Mouse (Mus musculus) megakaryocyte, embryonic 14.5 days (primary cell): Measurements from ENCODE around the gene Nr1h4. TPM values are rescaled to one million over a fixed set of nuclear protein-coding genes. Genes with fewer than 3 reads are reported as not detected.

Experiments
- H3K27me3 ChIP-seq: replicated peaks from 2 replicates; pipeline ENCODE3; 2012; ENCODE audit warnings: inconsistent platforms
- H3K36me3 ChIP-seq: replicated peaks from 2 replicates; pipeline ENCODE3; 2012; ENCODE audit warnings: low read length, inconsistent platforms, mixed read lengths
- H3K4me1 ChIP-seq: 2 replicates; pipeline ENCODE4 v1.6.1; 2012; ENCODE audit warnings: inconsistent platforms
- H3K4me3 ChIP-seq: replicated peaks from 2 replicates; pipeline ENCODE3; 2012; ENCODE audit warnings: moderate library complexity, mild to moderate bottlenecking, inconsistent platforms
- H3K9me3 ChIP-seq: 2 replicates; pipeline ENCODE4 v1.6.1; 2012; ENCODE audit warnings: inconsistent platforms
- FLI1 ChIP-seq: IDR thresholded peaks from 2 replicates; pipeline ENCODE4 v1.6.1; 2012; ENCODE audit warnings: low read length, inconsistent platforms, mixed read lengths
- GATA1 ChIP-seq: IDR thresholded peaks from 3 replicates; pipeline ENCODE4 v1.6.1; 2012; ENCODE audit warnings: mixed read lengths, low read length, inconsistent platforms, borderline replicate concordance
- polyA plus RNA-seq: library from polyadenylated mRNA; stranded (reverse); fragments of >175 nt; gene quantifications from 2 replicates; pipeline ENCODE4 v1.2.3, GENCODE M21; 2012; ENCODE audit warnings: low replicate concordance; ENCODE audit not compliant: insufficient read depth

Nr1h4 gene
- polyA plus RNA-seq, 1 experiment: 0.16 TPM

DNA sequence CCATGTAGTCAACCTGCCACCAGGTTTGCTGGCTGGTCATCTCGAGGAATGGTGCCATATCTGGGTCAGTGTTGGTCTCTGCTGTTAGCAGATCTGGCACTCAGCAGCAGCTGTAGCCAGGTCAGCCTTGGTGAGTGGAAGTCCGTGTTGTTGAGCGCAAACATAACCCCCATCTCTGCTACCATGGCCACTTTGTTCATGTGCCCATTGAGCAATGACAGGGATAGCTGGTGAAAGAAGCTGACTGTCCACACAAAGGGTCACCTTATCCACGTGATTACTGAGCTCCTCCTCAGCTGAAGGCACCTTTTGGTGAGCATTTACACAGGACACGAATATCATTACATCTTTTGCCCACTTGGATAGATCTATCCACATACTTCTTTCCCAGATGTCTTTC is 19.6 kb upstream of the Nr1h4 start:
- no peak overlapping the region for H3K4me3 ChIP-seq

DNA sequence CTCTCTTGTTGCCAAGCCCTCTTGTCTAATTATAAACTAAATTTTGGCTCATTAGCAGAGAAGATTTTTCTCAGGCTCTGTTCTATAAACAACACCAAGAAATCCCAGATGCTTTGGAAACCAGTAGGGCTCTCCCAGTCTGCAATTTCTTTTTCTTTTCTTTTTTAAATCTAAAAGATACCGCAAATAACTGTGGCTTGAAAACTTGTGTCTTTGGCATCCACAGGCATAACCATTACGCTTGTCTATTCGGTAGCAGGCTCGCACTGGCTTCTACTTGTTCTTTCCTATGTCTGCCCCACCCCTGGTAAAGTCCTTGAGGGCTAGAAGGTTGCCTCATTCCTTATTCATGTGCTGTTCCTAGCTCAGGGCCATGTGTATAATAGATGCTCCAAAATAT is 18.3 kb upstream of the Nr1h4 start:
- TF ChIP-seq FLI1 (no peak), GATA1 (no peak)
- H3K4me1 ChIP-seq: peaks cover 1% of the 10 kb centered on the region; the same call in 1 of the 2 replicates
- no peaks in the 10 kb centered on the region for H3K9me3 ChIP-seq
- no peak overlapping the region for H3K4me3 ChIP-seq
- H3K27me3 ChIP-seq: no peaks in the 10 kb centered on the region
- H3K36me3 ChIP-seq: no peaks in the 10 kb centered on the region

More for the DNA sequence above, 19.6 kb upstream of the Nr1h4 start:
- H3K27me3 ChIP-seq: no peaks in the 10 kb centered on the region
- no peaks in the 10 kb centered on the region for H3K9me3 ChIP-seq
- H3K4me1 ChIP-seq: no peaks in the 10 kb centered on the region
- no peak for TF ChIP-seq GATA1
- TF ChIP-seq FLI1: no peak
- no peaks in the 10 kb centered on the region for H3K36me3 ChIP-seq

DNA sequence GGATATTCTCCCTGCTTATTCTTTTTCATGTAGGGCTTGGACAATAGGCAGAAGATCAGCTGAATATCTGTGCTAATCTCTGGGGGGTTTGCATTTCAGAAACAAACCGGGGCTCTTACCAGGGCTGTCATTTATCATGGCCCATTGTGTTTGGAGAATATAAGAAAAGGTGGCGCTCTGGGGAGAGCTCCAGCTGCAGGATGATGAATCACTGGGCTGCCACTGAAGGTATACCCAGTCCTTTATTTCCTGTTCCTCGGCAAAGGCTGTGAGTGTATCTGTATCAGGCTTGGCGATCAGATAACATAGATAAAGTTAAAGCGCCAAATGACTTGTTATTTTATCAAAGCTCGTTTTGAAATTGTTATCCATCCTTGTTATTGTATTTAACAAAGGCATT is 14.6 kb upstream of the Nr1h4 start:
- TF ChIP-seq GATA1: no peak
- no peak for TF ChIP-seq FLI1
- H3K4me3 ChIP-seq: no peak overlapping the region
- no peaks in the 10 kb centered on the region for H3K9me3 ChIP-seq
- peaks cover 16% of the 10 kb centered on the region for H3K4me1 ChIP-seq
- no peaks in the 10 kb centered on the region for H3K27me3 ChIP-seq
- H3K36me3 ChIP-seq: no peaks in the 10 kb centered on the region

DNA sequence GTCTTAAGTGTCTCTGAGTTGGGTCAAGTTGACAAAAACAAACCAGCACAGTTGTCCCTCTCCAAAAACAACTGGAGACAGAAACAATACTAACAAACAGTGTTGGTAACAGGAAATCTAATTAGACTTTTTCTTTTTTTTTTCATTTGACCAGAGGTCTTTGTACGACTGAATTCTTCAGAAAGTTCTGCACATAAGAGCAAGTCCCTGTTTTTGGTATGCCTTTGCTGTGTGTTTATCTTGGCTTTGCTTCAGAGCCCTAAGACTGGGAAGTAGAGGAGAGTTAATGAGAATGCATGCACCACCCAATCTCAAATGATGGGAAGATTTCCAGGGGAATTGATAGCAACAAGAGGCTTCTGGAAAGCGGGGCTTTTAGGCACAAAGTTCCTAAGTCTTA is 13.6 kb upstream of the Nr1h4 start:
- TF ChIP-seq FLI1 (no peak), GATA1 (no peak)
- H3K36me3 ChIP-seq: peaks cover 3% of the 10 kb centered on the region

DNA sequence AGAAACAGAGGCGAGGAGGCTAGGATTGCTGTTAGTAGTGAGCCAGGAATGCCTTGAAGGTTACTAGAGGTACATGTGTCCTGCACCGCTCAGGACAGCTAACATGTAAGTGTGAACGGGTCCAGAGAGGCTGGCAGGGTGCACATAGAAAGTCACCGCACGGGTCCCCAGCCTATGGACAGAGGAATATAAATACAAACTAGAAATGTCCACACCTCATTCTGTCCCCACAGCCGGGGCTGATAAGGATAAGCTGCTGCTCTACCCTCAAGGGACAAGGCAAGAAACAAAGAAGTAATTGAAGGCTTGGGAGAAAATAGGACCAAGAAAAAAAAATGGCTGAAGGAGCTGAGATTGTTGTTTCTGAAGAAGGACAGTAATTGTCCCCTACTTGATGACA is 10.5 kb upstream of the Nr1h4 start:
- peaks cover 3% of the 10 kb centered on the region for H3K36me3 ChIP-seq
- TF ChIP-seq GATA1 (no peak), FLI1 (no peak)

More for the DNA sequence above, 13.6 kb upstream of the Nr1h4 start:
- no peak overlapping the region for H3K4me3 ChIP-seq
- H3K9me3 ChIP-seq: peaks cover 6% of the 10 kb centered on the region
- H3K27me3 ChIP-seq: no peaks in the 10 kb centered on the region
- peaks cover 18% of the 10 kb centered on the region for H3K4me1 ChIP-seq

DNA sequence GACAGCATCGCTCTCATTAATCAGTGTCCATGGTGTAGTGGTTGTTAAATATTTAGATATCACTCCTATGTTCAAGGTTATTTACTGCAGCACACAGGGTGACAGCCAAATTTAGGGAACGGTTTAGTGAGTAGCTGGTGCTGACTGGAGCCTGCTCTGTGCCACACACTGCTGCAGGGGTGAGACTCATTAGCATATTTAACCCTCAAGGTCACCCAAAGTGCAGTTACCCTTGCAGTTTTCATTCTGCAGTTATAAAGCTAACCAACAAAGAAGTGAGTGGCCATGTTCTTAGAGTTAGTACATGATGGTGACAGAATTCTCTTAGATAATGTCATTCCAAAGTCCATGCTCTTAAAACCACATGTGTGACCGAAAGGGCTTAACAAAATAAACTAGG is 8.9 kb upstream of the Nr1h4 start:
- Histone ChIP-seq H3K36me3 (peaks cover 3% of the 10 kb centered on the region), H3K27me3 (no peaks in the 10 kb centered on the region), H3K9me3 (peaks cover 8% of the 10 kb centered on the region), H3K4me3 (no peak overlapping the region), H3K4me1 (peaks cover 25% of the 10 kb centered on the region)
- TF ChIP-seq FLI1 (no peak), GATA1 (no peak)

More for the DNA sequence above, 10.5 kb upstream of the Nr1h4 start:
- Histone ChIP-seq H3K4me3 (peak overlapping the region; percentile 7), H3K27me3 (no peaks in the 10 kb centered on the region), H3K9me3 (peaks cover 8% of the 10 kb centered on the region), H3K4me1 (peaks cover 25% of the 10 kb centered on the region)

DNA sequence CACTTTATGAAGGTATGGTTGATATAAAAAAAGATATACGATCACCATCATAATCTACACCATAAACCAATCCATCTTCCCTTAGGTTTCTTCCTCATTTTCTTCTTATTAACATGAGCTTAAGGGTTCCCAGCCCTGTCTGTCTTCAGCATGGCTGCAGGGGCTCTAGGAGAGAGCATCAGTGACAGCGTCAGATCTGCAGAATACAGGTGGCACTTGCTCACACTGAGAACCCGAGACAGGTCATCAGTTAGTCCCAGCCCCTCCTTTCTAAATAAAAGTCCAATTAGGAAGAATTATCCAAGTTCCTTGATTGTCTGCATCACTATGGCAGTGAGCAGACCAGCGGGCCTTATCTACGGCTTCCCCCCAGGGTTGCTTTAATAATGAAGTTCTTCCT is 934 bp downstream of the Nr1h4 start:
- H3K36me3 ChIP-seq: no peaks in the 10 kb centered on the region
- no peak overlapping the region for H3K4me3 ChIP-seq
- TF ChIP-seq FLI1 (no peak), GATA1 (no peak)
- no peaks in the 10 kb centered on the region for H3K27me3 ChIP-seq
- peaks cover 62% of the 10 kb centered on the region for H3K4me1 ChIP-seq
- H3K9me3 ChIP-seq: no peaks in the 10 kb centered on the region

DNA sequence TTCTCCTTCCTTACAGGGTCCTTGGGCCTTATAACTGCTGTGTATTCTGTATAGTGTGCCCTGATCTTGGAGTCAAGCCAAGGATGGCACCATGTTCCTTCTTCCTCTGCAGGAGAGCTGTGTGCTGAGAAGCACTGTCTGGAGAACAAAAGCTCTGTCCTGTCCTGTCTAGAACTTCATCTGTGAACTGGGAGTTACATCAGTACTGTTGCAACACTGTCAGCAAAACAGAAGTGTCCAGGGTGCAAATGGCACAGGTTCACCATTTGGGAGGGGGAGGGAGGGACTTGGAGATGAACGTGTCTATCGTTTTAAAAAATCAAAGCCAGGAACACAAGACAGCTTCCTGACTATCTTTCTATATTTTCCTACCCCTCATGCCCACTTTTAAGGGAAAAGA is 1.4 kb downstream of the Nr1h4 start:
- TF ChIP-seq GATA1: no peak
- no peak for TF ChIP-seq FLI1
- Histone ChIP-seq H3K4me3 (no peak overlapping the region), H3K36me3 (no peaks in the 10 kb centered on the region), H3K9me3 (no peaks in the 10 kb centered on the region), H3K27me3 (no peaks in the 10 kb centered on the region), H3K4me1 (peaks cover 67% of the 10 kb centered on the region)

DNA sequence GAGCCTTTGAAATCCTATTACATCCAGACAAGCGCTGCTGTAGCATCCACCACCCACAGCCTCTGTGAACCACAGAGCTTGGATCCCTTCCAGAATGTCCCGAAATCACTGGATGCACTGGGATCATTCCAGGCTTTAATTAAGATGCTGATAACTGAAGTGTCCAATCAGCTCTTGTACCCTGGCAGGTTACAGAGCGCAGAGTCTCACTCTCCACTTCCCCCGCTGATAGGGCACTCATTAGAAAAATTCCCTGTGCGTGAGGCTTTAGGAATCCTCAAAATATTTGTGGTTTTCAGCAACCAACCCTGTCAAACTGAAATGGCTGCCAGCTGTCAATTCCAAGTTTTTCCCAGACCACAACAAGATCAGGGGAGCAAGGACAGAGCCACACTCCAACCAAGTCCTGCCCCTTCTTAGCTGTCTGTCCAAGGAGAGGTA is 2.2 kb downstream of the Nr1h4 start:
- Histone ChIP-seq H3K4me3 (no peak overlapping the region), H3K4me1 (peaks cover 65% of the 10 kb centered on the region), H3K36me3 (no peaks in the 10 kb centered on the region), H3K9me3 (no peaks in the 10 kb centered on the region), H3K27me3 (no peaks in the 10 kb centered on the region)
- TF ChIP-seq FLI1: no peak

DNA sequence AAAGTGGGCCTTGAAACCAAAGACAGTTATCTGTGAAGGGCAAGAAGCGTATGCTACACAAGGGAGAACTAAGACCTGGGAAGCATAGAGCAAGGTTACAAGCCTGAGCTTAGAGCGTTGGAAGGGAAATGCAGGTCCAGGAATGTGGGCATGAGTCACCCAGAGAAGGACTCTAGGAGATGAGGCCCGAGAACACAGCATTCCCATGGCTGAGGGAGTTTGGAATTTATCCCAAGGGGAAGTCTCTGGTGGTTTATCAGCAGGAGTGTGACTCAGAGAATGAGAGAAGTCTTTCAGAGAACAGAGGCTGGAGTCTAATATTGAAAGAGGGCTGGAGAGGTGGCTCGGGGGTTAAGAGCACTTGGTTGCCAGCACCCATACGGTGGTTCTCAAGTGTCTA is 6.3 kb downstream of the Nr1h4 start:
- H3K4me1 ChIP-seq: peaks cover 53% of the 10 kb centered on the region
- no peaks in the 10 kb centered on the region for H3K9me3 ChIP-seq
- no peak overlapping the region for H3K4me3 ChIP-seq
- H3K36me3 ChIP-seq: peaks cover 9% of the 10 kb centered on the region
- H3K27me3 ChIP-seq: no peaks in the 10 kb centered on the region
- TF ChIP-seq GATA1 (no peak), FLI1 (no peak)

DNA sequence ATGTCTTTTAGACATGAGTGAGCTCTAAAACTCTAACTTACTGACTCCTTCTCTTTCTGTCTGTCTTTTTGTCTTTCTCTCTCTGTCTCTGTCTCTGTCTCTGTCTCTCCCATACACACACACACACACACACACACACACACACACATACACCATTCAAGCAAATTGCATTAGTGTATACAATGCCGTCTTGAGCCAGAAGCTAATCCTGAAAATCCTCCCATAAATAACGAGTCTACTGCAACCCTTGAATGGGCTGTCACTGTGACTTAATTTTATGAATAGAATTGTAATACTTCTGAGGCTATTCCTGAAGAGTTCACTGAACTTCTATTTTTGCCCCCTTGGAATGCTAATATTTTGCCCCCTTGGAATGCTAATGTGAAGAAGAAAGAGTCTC is 7.6 kb downstream of the Nr1h4 start:
- H3K9me3 ChIP-seq: no peaks in the 10 kb centered on the region
- peaks cover 58% of the 10 kb centered on the region for H3K4me1 ChIP-seq
- no peaks in the 10 kb centered on the region for H3K27me3 ChIP-seq
- peaks cover 9% of the 10 kb centered on the region for H3K36me3 ChIP-seq
- no peak overlapping the region for H3K4me3 ChIP-seq
- no peak for TF ChIP-seq FLI1
- no peak for TF ChIP-seq GATA1
